Mouse (Mus musculus): ENCODE results near the gene Mrps2. TPM values are rescaled to one million over a fixed set of nuclear protein-coding genes. Genes with fewer than 3 reads are reported as not detected.

Mrps2 gene
- total and polyA plus RNA-seq, 3 experiments, result 30.5 to 71.4 (median 70.3) TPM

GRCm38 (mm10) chr2:28495801-28496595, 28.1 kb downstream of the Mrps2 start:
- no peak for DNase-seq (ENCODE audit: low read depth, low spot score)
- Histone ChIP-seq H3K9ac (ENCODE audit: control insufficient read depth, low read depth, low read length, poor library complexity, severe bottlenecking) (peak overlapping the region; percentile 75), H3K4me3 (ENCODE audit: control insufficient read depth in 1 of 2, insufficient read depth in 1 of 2, low read depth in 2 of 2, low read length in 2 of 2) (peak overlapping the region; percentile 70 to 86)

DNA sequence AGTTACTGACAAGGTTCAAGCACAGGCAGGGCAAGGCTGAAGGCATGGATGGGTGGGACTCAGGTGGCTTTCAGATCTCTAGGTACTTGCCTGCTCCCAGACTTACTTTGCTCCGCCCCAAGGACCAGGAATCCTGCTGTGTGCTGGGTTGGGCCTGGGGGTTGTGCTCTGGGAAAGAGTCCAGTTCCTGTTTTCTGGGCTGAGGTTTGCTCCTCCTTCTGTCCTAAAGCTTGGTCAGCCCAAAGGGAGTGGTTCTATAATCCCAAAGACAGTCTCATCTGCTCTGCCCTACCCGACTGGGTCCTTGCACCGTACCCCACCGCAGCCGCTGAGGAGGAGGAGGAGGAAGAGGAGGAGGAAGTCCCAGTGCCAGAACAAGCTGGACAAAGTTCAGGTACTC, 28.8 kb downstream of the Mrps2 start, which contains the start of gene Gbgt1:
TSS of gene Gbgt1 (plus strand) at position 221 of the 400 bp plus-strand sequence.
- H3K79me2 ChIP-seq (ENCODE audit: control insufficient read depth, insufficient read depth, low read length, poor library complexity), result no peaks in the 10 kb centered on the region
- H3K27ac ChIP-seq (ENCODE audit: control insufficient read depth, low read depth, low read length), result peak within 1 kb of the TSS; percentile 58
- H3K9me3 ChIP-seq (replicated peaks; ENCODE audit: insufficient read depth, low read length), result no peaks in the 10 kb centered on the region
- peak within 1 kb of the TSS; percentile 75 for H3K9ac ChIP-seq (ENCODE audit: control insufficient read depth, low read depth, low read length, poor library complexity, severe bottlenecking)
- H3K27me3 ChIP-seq (ENCODE audit: control insufficient read depth in 1 of 2, insufficient read depth in 2 of 2, low read length in 2 of 2), result peaks cover 0 to 3% of the 10 kb centered on the region in 2 experiments; a peak in 2 of 4 replicates
- H3K4me1 ChIP-seq (ENCODE audit: control insufficient read depth in 1 of 2, insufficient read depth in 2 of 2, low read length in 2 of 2), result peaks cover 5% of the 10 kb centered on the region in 2 experiments; a peak in 3 of 4 replicates
- TF ChIP-seq USF2 (IDR thresholded peaks at IDR 0.05; ENCODE audit: borderline replicate concordance in 1 of 2, insufficient read depth in 1 of 2, low read depth in 1 of 2, low read length in 2 of 2) (no peak), CHD1 (IDR thresholded peaks at IDR 0.05; ENCODE audit: low read depth, low read length) (no peak), POLR2AphosphoS2 (IDR thresholded peaks at IDR 0.05; ENCODE audit: low read length) (no peak), RCOR1 (IDR thresholded peaks at IDR 0.05; ENCODE audit: low read depth, low read length) (no peak), ZKSCAN1 (IDR thresholded peaks at IDR 0.05; ENCODE audit: low read depth, low read length) (no peak), CTCF (IDR thresholded peaks at IDR 0.05 in 2 of 3, conservative IDR thresholded peaks at IDR 0.05 in 1 of 3; ENCODE audit: control insufficient read depth in 1 of 3, insufficient read depth in 1 of 3, low read depth in 2 of 3, low read length in 3 of 3, poor library complexity in 1 of 3, severe bottlenecking in 1 of 3) (no peak), POLR2AphosphoS5 (IDR thresholded peaks at IDR 0.05; ENCODE audit: borderline replicate concordance, low read depth, low read length) (no peak), ZMIZ1 (IDR thresholded peaks at IDR 0.05; ENCODE audit: low read depth, low read length) (no peak), ETS1 (IDR thresholded peaks at IDR 0.05; ENCODE audit: low read depth, low read length) (no peak), EP300 (IDR thresholded peaks at IDR 0.05; ENCODE audit: low read depth in 1 of 2, low read length in 2 of 2) (no peak), GABPA (IDR thresholded peaks at IDR 0.05; ENCODE audit: low read depth, low read length) (no peak), UBTF (IDR thresholded peaks at IDR 0.05; ENCODE audit: borderline replicate concordance, insufficient read depth, low read depth, low read length) (no peak), MXI1 (IDR thresholded peaks at IDR 0.05; ENCODE audit: low read depth, low read length) (no peak), KAT2A (conservative IDR thresholded peaks at IDR 0.05; ENCODE audit: low read depth, low read length) (no peak), USF1 (IDR thresholded peaks at IDR 0.05; ENCODE audit: low read depth, low read length) (no peak), ELF1 (IDR thresholded peaks at IDR 0.05; ENCODE audit: low read depth, low read length) (no peak), JUND (IDR thresholded peaks at IDR 0.05; ENCODE audit: low read depth, low read length) (no peak), E2F4 (IDR thresholded peaks at IDR 0.05; ENCODE audit: borderline replicate concordance, low read depth, low read length) (no peak)
- peak within 1 kb of the TSS; percentile 70 to 86 for H3K4me3 ChIP-seq (ENCODE audit: control insufficient read depth in 1 of 2, insufficient read depth in 1 of 2, low read depth in 2 of 2, low read length in 2 of 2)
- H3K36me3 ChIP-seq (ENCODE audit: control insufficient read depth in 1 of 2, insufficient read depth in 2 of 2, low read length in 2 of 2), result peaks cover 0 to 5% of the 10 kb centered on the region in 2 experiments; a peak in 1 of 4 replicates
- DNase-seq (ENCODE audit: low read depth, low spot score), result peak; percentile 24

More at GRCm38 (mm10) chr2:28495801-28496595, 28.1 kb downstream of the Mrps2 start:
- no peaks in the 10 kb centered on the region for H3K27me3 ChIP-seq (ENCODE audit: control insufficient read depth in 1 of 2, insufficient read depth in 2 of 2, low read length in 2 of 2)
- H3K4me1 ChIP-seq (ENCODE audit: control insufficient read depth in 1 of 2, insufficient read depth in 2 of 2, low read length in 2 of 2), result peaks cover 5% of the 10 kb centered on the region in 2 experiments; a peak in 3 of 4 replicates
- peak overlapping the region; percentile 58 for H3K27ac ChIP-seq (ENCODE audit: control insufficient read depth, low read depth, low read length)
- no peaks in the 10 kb centered on the region for H3K79me2 ChIP-seq (ENCODE audit: control insufficient read depth, insufficient read depth, low read length, poor library complexity)
- no peak for TF ChIP-seq CTCF (IDR thresholded peaks at IDR 0.05 in 2 of 3, conservative IDR thresholded peaks at IDR 0.05 in 1 of 3; ENCODE audit: control insufficient read depth in 1 of 3, insufficient read depth in 1 of 3, low read depth in 2 of 3, low read length in 3 of 3, poor library complexity in 1 of 3, severe bottlenecking in 1 of 3)
- TF ChIP-seq SIN3A (IDR thresholded peaks at IDR 0.05; ENCODE audit: low read length), result peak; percentile 27; the same call in 1 of the 2 replicates
- TF ChIP-seq BHLHE40 (IDR thresholded peaks at IDR 0.05; ENCODE audit: borderline replicate concordance, low read depth, low read length), result no peak
- peak; percentile 26; the same call in 1 of the 2 replicates for TF ChIP-seq MYC (IDR thresholded peaks at IDR 0.05; ENCODE audit: low read depth, low read length)
- no peak for TF ChIP-seq TCF12 (IDR thresholded peaks at IDR 0.05; ENCODE audit: low read depth, low read length)
- TF ChIP-seq MAFK (IDR thresholded peaks at IDR 0.05; ENCODE audit: borderline replicate concordance, low read depth, low read length), result no peak
- no peak for TF ChIP-seq ZNF384 (IDR thresholded peaks at IDR 0.05; ENCODE audit: low read depth, low read length)
- peak; percentile 77 for TF ChIP-seq MAX (IDR thresholded peaks at IDR 0.05; ENCODE audit: low read length)
- TF ChIP-seq USF1 (IDR thresholded peaks at IDR 0.05; ENCODE audit: low read depth, low read length), result peak; percentile 23; the same call in 1 of the 2 replicates
- TF ChIP-seq MXI1 (IDR thresholded peaks at IDR 0.05; ENCODE audit: low read depth, low read length), result peak; percentile 84; the same call in 1 of the 2 replicates
- H3K9me3 ChIP-seq (replicated peaks; ENCODE audit: insufficient read depth, low read length), result no peaks in the 10 kb centered on the region
- H3K36me3 ChIP-seq (ENCODE audit: control insufficient read depth in 1 of 2, insufficient read depth in 2 of 2, low read length in 2 of 2), result peaks cover 0 to 5% of the 10 kb centered on the region in 2 experiments; a peak in 1 of 4 replicates
